Mouse (Mus musculus) intestine, postnatal 0 days (tissue): ENCODE results near the gene Hmox2. TPM values are rescaled to one million over a fixed set of nuclear protein-coding genes. Genes with fewer than 3 reads are reported as not detected.
A peak's percentile ranks its signal among the peaks of the same experiment; 100 is the strongest.
"Not testable (repeated sequence)": the region's sequence is repeated elsewhere in the genome, so short reads cannot be mapped to it uniquely, and the experiment has no call there.

Source experiments
- ATAC-seq: fragments of 200-750 bp; cut with Nextera tagmentation; 2 replicates; pipeline ENCODE4 v1.8.0; 2017; ENCODE audit warnings: mild to moderate bottlenecking, moderate TSS enrichment, moderate library complexity
- H3K27ac ChIP-seq: fragments of 300-500 bp; sonication (generic); 2 replicates; pipeline ENCODE4 v1.5.1; 2014; ENCODE audit warnings: mild to moderate bottlenecking, low read depth, low read length, moderate library complexity
- H3K27me3 ChIP-seq: fragments of 300-500 bp; sonication (generic); replicated peaks from 2 replicates; pipeline ENCODE4 v1.6.1; 2014; ENCODE audit warnings: low read length, mixed read lengths; ENCODE audit not compliant: control insufficient read depth, insufficient read depth
- H3K36me3 ChIP-seq: fragments of 300-500 bp; sonication (generic); 2 replicates; pipeline ENCODE4 v1.6.1; 2014; ENCODE audit warnings: mild to moderate bottlenecking, moderate library complexity; ENCODE audit not compliant: control insufficient read depth, insufficient read depth
- H3K4me1 ChIP-seq: fragments of 300-500 bp; sonication (generic); replicated peaks from 2 replicates; pipeline ENCODE4 v1.6.1; 2014; ENCODE audit warnings: antibody characterized with exemption, low read length, mixed read lengths; ENCODE audit not compliant: control insufficient read depth, insufficient read depth
- H3K4me2 ChIP-seq: fragments of 300-500 bp; sonication (generic); replicated peaks from 2 replicates; pipeline ENCODE4 v1.6.1; 2014; ENCODE audit warnings: low read depth, mild to moderate bottlenecking, moderate library complexity
- H3K4me3 ChIP-seq: fragments of 300-500 bp; sonication (generic); 2 replicates; pipeline ENCODE4 v1.5.1; 2014; ENCODE audit warnings: low read depth, low read length
- H3K9ac ChIP-seq: fragments of 300-500 bp; sonication (generic); 2 replicates; pipeline ENCODE4 v1.6.1; 2014; ENCODE audit warnings: mild to moderate bottlenecking, low read depth, low read length
- H3K9me3 ChIP-seq: fragments of 300-500 bp; sonication (generic); 2 replicates; pipeline ENCODE4 v1.6.1; 2016; ENCODE audit warnings: mixed run types; ENCODE audit not compliant: control insufficient read depth
- CTCF ChIP-seq: sonication (generic); IDR thresholded peaks from 2 replicates; pipeline ENCODE4 v1.5.1; 2016; ENCODE audit warnings: low read depth, mild to moderate bottlenecking, control low read depth, antibody characterized with exemption, moderate library complexity
- WGBS: fragments of 180-500 bp; shearing (Covaris S2); extraction: QIAGEN DNeasy Blood & Tissue Kit; methylation state at CpG from one replicate; pipeline ENCODE4 v1.1.7; 2014; 5-methylcytosine and 5-hydroxymethylcytosine counted together
- polyA plus RNA-seq: library from polyadenylated mRNA; unstranded; fragments of >200 nt; fragmentation: Nextera tagmentation; extraction: Ambion mirVana; gene quantifications from 2 replicates; pipeline ENCODE4 v1.2.1, GENCODE M21; 2015

The Hmox2 gene
- 63.1 and 64.3 TPM in 2 replicates for polyA plus RNA-seq

DNA sequence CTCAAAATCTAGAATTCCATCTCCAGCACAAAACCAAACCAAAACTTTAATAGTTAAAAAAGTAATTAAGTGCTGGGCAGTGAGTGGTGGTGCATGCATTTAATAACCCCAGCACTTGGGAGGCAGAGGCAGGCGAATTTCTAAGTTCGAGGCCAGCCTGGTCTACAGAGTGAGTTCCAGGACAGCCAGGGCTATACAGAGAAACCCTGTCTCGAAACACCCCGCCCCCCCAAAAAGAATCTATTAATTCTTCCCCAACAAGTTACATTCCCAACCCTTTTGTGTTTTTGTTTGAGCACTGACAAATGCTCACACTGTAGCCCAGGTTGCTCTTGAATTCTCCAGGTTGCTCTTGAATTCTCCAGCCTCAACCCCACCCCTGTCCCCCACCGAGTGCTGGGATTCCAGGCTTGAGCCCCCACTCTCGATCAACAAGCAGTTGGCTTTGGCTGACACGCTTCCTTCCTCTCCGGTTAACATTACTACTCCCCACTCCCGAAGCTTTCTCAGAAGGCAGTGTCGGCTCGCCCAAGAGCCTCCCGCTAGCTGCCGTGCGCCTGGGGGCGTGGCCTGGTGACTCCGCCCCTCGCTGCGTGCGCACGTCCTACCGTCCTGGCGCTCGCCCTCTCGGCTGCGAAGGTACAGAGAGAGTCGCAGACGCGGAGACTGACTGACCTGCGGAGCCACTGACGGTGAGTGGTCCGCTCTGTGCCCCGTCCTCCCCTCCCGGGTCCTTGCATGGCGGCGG is at the start of gene Hmox2:
Gene Hmox2, plus strand, starts transcription at position 582 of the 748 bp plus-strand sequence.
- WGBS: 5% methylated on average over 35 of the region's 35 CpGs
- ATAC-seq: peak; percentile 93
- H3K9me3 ChIP-seq: no peaks in the 10 kb centered on the region

DNA sequence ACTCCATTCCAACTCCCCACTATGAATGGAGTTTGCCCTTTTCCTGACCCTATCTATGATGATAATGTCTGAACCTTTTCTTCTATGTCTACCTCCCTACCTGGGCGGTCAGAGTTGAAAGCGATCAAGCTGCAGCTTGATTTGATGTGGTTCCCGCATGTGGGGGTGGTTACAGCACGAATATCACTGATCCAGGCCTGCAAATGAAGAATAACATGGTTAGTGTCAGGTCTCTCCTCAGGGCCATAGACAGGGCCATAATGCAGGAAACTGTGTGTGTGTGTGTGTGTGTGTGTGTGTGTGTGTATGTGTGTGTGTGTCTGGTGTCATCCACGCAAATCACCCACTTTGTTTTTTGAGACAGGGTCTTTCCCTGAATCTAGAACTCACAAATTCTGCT is 49.3 kb upstream of the Hmox2 start:
- H3K36me3 ChIP-seq: peaks cover 29% of the 10 kb centered on the region
- no peak overlapping the region for H3K4me3 ChIP-seq
- no peak for TF ChIP-seq CTCF
- H3K9me3 ChIP-seq: no peaks in the 10 kb centered on the region
- 87% methylated on average over 5 of the region's 5 CpGs for WGBS
- peaks cover 7% of the 10 kb centered on the region; the same call in 1 of the 2 replicates for H3K4me1 ChIP-seq
- H3K27me3 ChIP-seq: no peaks in the 10 kb centered on the region
- no peak for ATAC-seq
- no peak overlapping the region for H3K9ac ChIP-seq
- H3K4me2 ChIP-seq: no peak overlapping the region
- no peak overlapping the region for H3K27ac ChIP-seq

More for the DNA sequence above, at the start of gene Hmox2:
- Histone ChIP-seq H3K27ac (peak within 1 kb of the TSS; percentile 84), H3K4me3 (peak within 1 kb of the TSS; percentile 95), H3K27me3 (no peaks in the 10 kb centered on the region), H3K4me2 (peak within 1 kb of the TSS; percentile 86), H3K36me3 (no peaks in the 10 kb centered on the region), H3K4me1 (no peaks in the 10 kb centered on the region), H3K9ac (peak within 1 kb of the TSS; percentile 88)
- no peak for TF ChIP-seq CTCF

DNA sequence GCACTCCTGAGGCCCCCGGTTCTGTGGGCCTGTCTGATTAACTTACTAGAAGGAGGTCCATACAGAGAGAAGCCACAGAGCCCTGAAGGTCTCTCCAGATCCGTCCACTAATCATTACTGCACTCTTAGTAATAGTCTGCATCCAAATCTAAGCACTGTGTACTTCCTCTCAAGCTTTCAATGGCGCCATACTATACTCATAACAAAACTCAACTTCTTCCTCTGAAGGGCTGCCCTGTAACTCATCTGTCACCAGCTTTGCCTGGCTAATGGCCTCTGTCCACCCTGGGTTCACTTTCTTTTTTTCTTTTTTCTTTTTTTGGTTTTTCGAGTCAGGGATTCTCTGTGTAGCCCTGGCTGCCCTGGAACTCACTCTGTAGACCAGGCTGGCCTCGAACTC is 48.1 kb upstream of the Hmox2 start:
- H3K9me3 ChIP-seq: no peaks in the 10 kb centered on the region
- H3K9ac ChIP-seq: no peak overlapping the region
- no peak for ATAC-seq
- peaks cover 23% of the 10 kb centered on the region; the same call in 1 of the 2 replicates for H3K36me3 ChIP-seq
- TF ChIP-seq CTCF: no peak
- H3K27ac ChIP-seq: no peak overlapping the region
- peak overlapping the region; percentile 89 for H3K4me2 ChIP-seq
- 74% methylated on average over 5 of the region's 5 CpGs for whole genome bisulfite sequencing
- H3K27me3 ChIP-seq: no peaks in the 10 kb centered on the region
- H3K4me3 ChIP-seq: peak overlapping the region; percentile 77
- peaks cover 7% of the 10 kb centered on the region; the same call in 1 of the 2 replicates for H3K4me1 ChIP-seq

DNA sequence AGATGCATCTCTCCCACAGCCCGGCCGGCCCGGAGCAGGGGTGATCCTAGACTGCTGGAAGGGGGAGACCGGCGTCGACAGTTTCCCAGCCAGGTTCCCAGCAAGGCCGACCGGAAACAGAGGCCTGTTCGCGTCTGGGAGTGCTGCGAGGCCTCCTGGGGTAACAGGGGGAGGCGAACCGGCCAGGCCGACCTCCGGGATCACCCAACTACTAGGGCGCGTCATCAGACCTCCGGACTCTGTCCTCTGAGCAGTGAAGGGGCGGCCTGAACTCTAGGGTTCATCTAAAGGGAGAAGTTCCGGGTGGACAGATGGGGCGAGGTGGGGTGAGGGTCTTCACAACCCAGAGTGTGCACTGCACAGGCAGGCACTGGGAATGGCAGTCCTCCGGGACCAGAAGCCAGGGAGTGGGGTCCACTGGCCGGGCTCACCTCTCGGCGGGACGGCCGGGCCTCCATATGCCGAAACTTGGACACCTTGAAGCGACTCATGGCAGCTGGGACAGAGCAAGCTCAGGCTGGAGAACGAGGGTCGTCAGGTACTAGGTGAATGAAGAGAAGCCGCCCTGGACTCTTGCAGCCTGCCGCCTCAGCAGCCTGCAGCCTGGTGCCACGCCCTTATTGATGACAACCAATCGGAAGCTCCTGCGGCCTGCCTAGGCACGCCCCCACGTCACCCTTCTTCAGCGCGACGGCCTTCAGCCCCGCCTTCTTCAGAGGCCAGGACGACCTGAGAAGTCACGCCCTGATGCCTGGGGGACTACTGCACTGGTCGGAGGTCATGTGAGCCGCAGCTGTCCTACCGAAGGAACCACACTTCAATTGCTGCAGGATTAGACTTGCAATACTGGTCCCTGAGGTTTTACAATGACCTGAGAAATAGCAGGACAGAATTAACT is 46.8 kb upstream of the Hmox2 start, which contains the start of gene Coro7:
Gene Coro7, minus strand, starts transcription at position 657 of the 898 bp plus-strand sequence.
- H3K27me3 ChIP-seq: no peaks in the 10 kb centered on the region
- peak within 1 kb of the TSS; percentile 87 for H3K27ac ChIP-seq
- H3K4me1 ChIP-seq: peaks cover 7% of the 10 kb centered on the region; the same call in 1 of the 2 replicates
- TF ChIP-seq CTCF: no peak
- H3K4me3 ChIP-seq: peak within 1 kb of the TSS; percentile 77
- peak within 1 kb of the TSS; percentile 62 for H3K9ac ChIP-seq
- peak within 1 kb of the TSS; percentile 89 for H3K4me2 ChIP-seq
- peak; percentile 86 for ATAC-seq
- no peaks in the 10 kb centered on the region for H3K9me3 ChIP-seq
- WGBS: under 1% methylated on average over 47 of the region's 47 CpGs
- peaks cover 15% of the 10 kb centered on the region; the same call in 1 of the 2 replicates for H3K36me3 ChIP-seq

DNA sequence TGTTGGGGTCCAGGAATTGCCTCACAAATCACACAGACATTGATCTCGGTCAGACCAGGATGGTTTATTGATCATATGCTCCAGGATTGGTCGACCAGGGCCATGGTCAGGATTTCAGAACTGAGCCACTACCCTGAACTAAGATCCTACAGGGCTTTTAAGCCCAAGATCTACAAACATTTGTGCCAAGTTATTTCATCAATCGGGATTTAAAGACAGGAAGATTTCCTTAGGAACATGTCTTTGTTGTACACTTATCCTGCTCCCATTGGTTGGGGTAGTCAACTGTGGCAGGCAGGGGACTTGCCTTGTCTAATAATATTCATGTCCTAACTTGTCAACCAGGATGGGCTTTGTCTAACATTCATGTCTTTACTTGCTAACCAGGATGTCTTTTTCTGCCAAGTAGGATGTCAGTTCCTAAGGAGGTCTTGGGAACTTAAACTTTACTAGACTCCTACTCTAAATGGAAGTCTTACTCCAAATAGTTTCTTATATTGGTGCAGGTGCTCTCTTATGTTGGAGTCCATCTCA is 45.2 kb upstream of the Hmox2 start:
- 83% methylated on average over 3 of the region's 3 CpGs for WGBS
- H3K4me2 ChIP-seq, H3K27me3 ChIP-seq, H3K9me3 ChIP-seq, H3K4me1 ChIP-seq, ATAC-seq, H3K36me3 ChIP-seq, H3K4me3 ChIP-seq, H3K27ac ChIP-seq, H3K9ac ChIP-seq: not testable (repeated sequence)

DNA sequence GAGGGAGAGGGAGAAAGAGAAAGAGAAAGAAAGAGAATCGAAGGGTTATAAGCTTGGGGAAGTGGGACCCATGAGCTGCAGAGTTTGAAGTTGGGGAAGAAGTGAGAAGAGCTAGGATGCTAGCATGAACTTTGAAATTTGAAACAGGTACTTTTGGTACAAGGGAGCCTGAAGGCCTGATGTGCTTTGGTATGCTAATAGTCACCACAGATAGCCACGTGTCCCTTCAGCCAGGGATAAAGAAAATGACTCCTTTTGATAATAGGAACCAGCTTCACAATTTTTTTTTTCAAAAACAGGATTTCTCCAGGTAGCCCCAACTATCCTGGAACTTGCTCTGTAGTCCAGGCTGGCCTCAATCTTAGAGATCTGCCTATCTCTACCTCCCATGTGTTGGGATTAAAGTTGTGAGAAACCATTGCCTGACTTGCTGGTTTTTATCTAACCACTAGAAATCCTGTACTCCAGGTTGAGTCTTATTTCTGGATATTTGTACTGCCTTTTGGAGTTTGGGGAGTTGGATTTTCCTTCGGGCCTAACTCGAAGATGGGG is 43.5 kb upstream of the Hmox2 start:
- Histone ChIP-seq H3K27ac (no peak overlapping the region), H3K9ac (no peak overlapping the region), H3K4me2 (peak overlapping the region; percentile 94; the same call in 1 of the 2 replicates), H3K36me3 (peaks cover 5% of the 10 kb centered on the region), H3K9me3 (no peaks in the 10 kb centered on the region), H3K4me1 (peaks cover 7% of the 10 kb centered on the region; the same call in 1 of the 2 replicates), H3K4me3 (no peak overlapping the region), H3K27me3 (no peaks in the 10 kb centered on the region)
- WGBS: 79% methylated on average over 4 of the region's 4 CpGs
- TF ChIP-seq CTCF: no peak
- no peak for ATAC-seq
